Mouse (Mus musculus): ENCODE data around the gene Cbfa2t3. TPM values are rescaled to one million over a fixed set of nuclear protein-coding genes. Genes with fewer than 3 reads are reported as not detected.

Gene Cbfa2t3
- total and polyA plus RNA-seq, 3 experiments = 10.5 to 102 TPM; not detected in 1

DNA sequence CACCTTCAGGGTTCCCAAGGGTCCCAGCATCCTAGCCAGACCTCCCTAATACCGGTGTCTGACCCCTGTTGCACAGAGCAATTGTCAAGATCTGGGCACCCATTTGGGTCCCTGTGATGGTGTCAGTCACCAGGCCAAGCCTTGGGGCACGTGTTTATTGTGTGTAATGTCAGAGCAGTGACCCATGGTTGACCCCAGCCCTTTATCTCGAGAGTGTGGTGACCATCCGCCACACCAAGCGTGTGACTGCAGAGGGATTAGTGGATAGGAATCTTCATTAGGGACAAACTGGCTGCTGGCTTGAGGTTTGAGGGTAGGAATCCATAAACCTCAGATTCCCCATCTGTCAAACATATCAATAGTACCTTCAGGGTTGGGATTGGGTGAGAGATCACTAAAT is 29.5 kb downstream of the Cbfa2t3 start:
- Histone ChIP-seq H3K36me3 (ENCODE audit: control insufficient read depth in 1 of 2, insufficient read depth in 2 of 2, low read length in 2 of 2) (peaks cover 24 to 39% of the 10 kb centered on the region in 2 experiments), H3K4me1 (ENCODE audit: control insufficient read depth in 1 of 2, insufficient read depth in 2 of 2, low read length in 2 of 2) (peaks cover 14 to 45% of the 10 kb centered on the region in 2 experiments), H3K27ac (ENCODE audit: control insufficient read depth, low read depth, low read length) (no peak overlapping the region)

GRCm38 (mm10) chr8:122667854-122668253 is 31.1 kb downstream of the Cbfa2t3 start:
- no peak for DNase-seq (ENCODE audit: low read depth, low spot score)
- H3K4me1 ChIP-seq (ENCODE audit: control insufficient read depth in 1 of 2, insufficient read depth in 2 of 2, low read length in 2 of 2) = peaks cover 14 to 45% of the 10 kb centered on the region in 2 experiments
- no peak overlapping the region for H3K27ac ChIP-seq (ENCODE audit: control insufficient read depth, low read depth, low read length)
- peaks cover 88% of the 10 kb centered on the region for H3K79me2 ChIP-seq (ENCODE audit: control insufficient read depth, insufficient read depth, low read length, poor library complexity)
- H3K9me3 ChIP-seq (replicated peaks; ENCODE audit: insufficient read depth, low read length) = no peaks in the 10 kb centered on the region
- H3K27me3 ChIP-seq (ENCODE audit: control insufficient read depth in 1 of 2, insufficient read depth in 2 of 2, low read length in 2 of 2) = no peaks in the 10 kb centered on the region
- H3K9ac ChIP-seq (ENCODE audit: control insufficient read depth, low read depth, low read length, poor library complexity, severe bottlenecking) = no peak overlapping the region
- peaks cover 23 to 39% of the 10 kb centered on the region in 2 experiments for H3K36me3 ChIP-seq (ENCODE audit: control insufficient read depth in 1 of 2, insufficient read depth in 2 of 2, low read length in 2 of 2)
- no peak for TF ChIP-seq E2F4 (IDR thresholded peaks at IDR 0.05; ENCODE audit: borderline replicate concordance, low read depth, low read length)
- no peak overlapping the region for H3K4me3 ChIP-seq (ENCODE audit: control insufficient read depth in 1 of 2, insufficient read depth in 1 of 2, low read depth in 2 of 2, low read length in 2 of 2)

More for the DNA sequence above, 29.5 kb downstream of the Cbfa2t3 start:
- Histone ChIP-seq H3K4me3 (ENCODE audit: control insufficient read depth in 1 of 2, insufficient read depth in 1 of 2, low read depth in 2 of 2, low read length in 2 of 2) (no peak overlapping the region), H3K27me3 (ENCODE audit: control insufficient read depth in 1 of 2, insufficient read depth in 2 of 2, low read length in 2 of 2) (no peaks in the 10 kb centered on the region), H3K9ac (ENCODE audit: control insufficient read depth, low read depth, low read length, poor library complexity, severe bottlenecking) (no peak overlapping the region), H3K9me3 (replicated peaks; ENCODE audit: insufficient read depth, low read length) (no peaks in the 10 kb centered on the region), H3K79me2 (ENCODE audit: control insufficient read depth, insufficient read depth, low read length, poor library complexity) (peaks cover 89% of the 10 kb centered on the region)
- TF ChIP-seq POLR2AphosphoS5 (IDR thresholded peaks at IDR 0.05; ENCODE audit: borderline replicate concordance, low read depth, low read length) (0 out of 2 replicates have a peak, but pooled peaks have one; percentile 38), HCFC1 (IDR thresholded peaks at IDR 0.05; ENCODE audit: low read depth, low read length) (no peak), EP300 (IDR thresholded peaks at IDR 0.05; ENCODE audit: low read depth in 1 of 2, low read length in 2 of 2) (no peak), CTCF (IDR thresholded peaks at IDR 0.05 in 2 of 3, conservative IDR thresholded peaks at IDR 0.05 in 1 of 3; ENCODE audit: control insufficient read depth in 1 of 3, insufficient read depth in 1 of 3, low read depth in 2 of 3, low read length in 3 of 3, poor library complexity in 1 of 3, severe bottlenecking in 1 of 3) (no peak)
- DNase-seq (ENCODE audit: low read depth, low spot score) = no peak

GRCm38 (mm10) chr8:122666827-122667226 is 32.1 kb downstream of the Cbfa2t3 start:
- no peak for TF ChIP-seq BHLHE40 (IDR thresholded peaks at IDR 0.05; ENCODE audit: borderline replicate concordance, low read depth, low read length)
- TF ChIP-seq GABPA (IDR thresholded peaks at IDR 0.05; ENCODE audit: low read depth, low read length) = no peak
- TF ChIP-seq POLR2A (IDR thresholded peaks at IDR 0.05; ENCODE audit: control insufficient read depth in 1 of 2, insufficient read depth in 1 of 2, low read depth in 1 of 2, low read length in 2 of 2, poor library complexity in 1 of 2) = peak in 1 of 2 experiments; percentile 27; a peak in 1 of 4 replicates
- DNase-seq (ENCODE audit: low read depth, low spot score) = peak; percentile 49
- Histone ChIP-seq H3K79me2 (ENCODE audit: control insufficient read depth, insufficient read depth, low read length, poor library complexity) (peaks cover 88% of the 10 kb centered on the region), H3K9me3 (replicated peaks; ENCODE audit: insufficient read depth, low read length) (no peaks in the 10 kb centered on the region), H3K27me3 (ENCODE audit: control insufficient read depth in 1 of 2, insufficient read depth in 2 of 2, low read length in 2 of 2) (no peaks in the 10 kb centered on the region), H3K27ac (ENCODE audit: control insufficient read depth, low read depth, low read length) (peak overlapping the region; percentile 40), H3K9ac (ENCODE audit: control insufficient read depth, low read depth, low read length, poor library complexity, severe bottlenecking) (no peak overlapping the region), H3K4me1 (ENCODE audit: control insufficient read depth in 1 of 2, insufficient read depth in 2 of 2, low read length in 2 of 2) (peaks cover 14 to 45% of the 10 kb centered on the region in 2 experiments), H3K4me3 (ENCODE audit: control insufficient read depth in 1 of 2, insufficient read depth in 1 of 2, low read depth in 2 of 2, low read length in 2 of 2) (no peak overlapping the region), H3K36me3 (ENCODE audit: control insufficient read depth in 1 of 2, insufficient read depth in 2 of 2, low read length in 2 of 2) (peaks cover 21 to 39% of the 10 kb centered on the region in 2 experiments)

- Histone ChIP-seq H3K36me3 (ENCODE audit: control insufficient read depth in 1 of 2, insufficient read depth in 2 of 2, low read length in 2 of 2) (peaks cover 20 to 39% of the 10 kb centered on the region in 2 experiments), H3K27me3 (ENCODE audit: control insufficient read depth in 1 of 2, insufficient read depth in 2 of 2, low read length in 2 of 2) (no peaks in the 10 kb centered on the region), H3K9ac (ENCODE audit: control insufficient read depth, low read depth, low read length, poor library complexity, severe bottlenecking) (no peak overlapping the region), H3K27ac (ENCODE audit: control insufficient read depth, low read depth, low read length) (peak overlapping the region; percentile 40), H3K9me3 (replicated peaks; ENCODE audit: insufficient read depth, low read length) (no peaks in the 10 kb centered on the region), H3K4me3 (ENCODE audit: control insufficient read depth in 1 of 2, insufficient read depth in 1 of 2, low read depth in 2 of 2, low read length in 2 of 2) (no peak overlapping the region), H3K4me1 (ENCODE audit: control insufficient read depth in 1 of 2, insufficient read depth in 2 of 2, low read length in 2 of 2) (peaks cover 14 to 45% of the 10 kb centered on the region in 2 experiments), H3K79me2 (ENCODE audit: control insufficient read depth, insufficient read depth, low read length, poor library complexity) (peaks cover 88% of the 10 kb centered on the region)
- DNase-seq (ENCODE audit: low read depth, low spot score) = peak; percentile 73
- no peak for TF ChIP-seq CHD1 (IDR thresholded peaks at IDR 0.05; ENCODE audit: low read depth, low read length)
- TF ChIP-seq NRF1 (IDR thresholded peaks at IDR 0.05; ENCODE audit: insufficient read depth, low read depth, low read length, poor library complexity, severe bottlenecking) = no peak
- TF ChIP-seq UBTF (IDR thresholded peaks at IDR 0.05; ENCODE audit: borderline replicate concordance, insufficient read depth, low read depth, low read length) = 0 out of 2 replicates have a peak, but pooled peaks have one; percentile 36
- TF ChIP-seq MAZ (IDR thresholded peaks at IDR 0.05; ENCODE audit: low read depth, low read length) = peak; percentile 86
- peak; percentile 95 for TF ChIP-seq TAL1 (IDR thresholded peaks at IDR 0.05; ENCODE audit: low read length)
- peak; percentile 96 for TF ChIP-seq RCOR1 (IDR thresholded peaks at IDR 0.05; ENCODE audit: low read depth, low read length)
- no peak for TF ChIP-seq RAD21 (IDR thresholded peaks at IDR 0.05; ENCODE audit: low read depth, low read length)
- peak; percentile 75; the same call in 1 of the 2 replicates for TF ChIP-seq MYC (IDR thresholded peaks at IDR 0.05; ENCODE audit: low read depth, low read length)
- peak; percentile 60; the same call in 1 of the 2 replicates for TF ChIP-seq CHD2 (IDR thresholded peaks at IDR 0.05; ENCODE audit: low read length)
- no peak for TF ChIP-seq MEF2A (IDR thresholded peaks at IDR 0.05; ENCODE audit: extremely low read depth, insufficient replicate concordance, low read depth, low read length, poor library complexity, severe bottlenecking)
- peak; percentile 92 for TF ChIP-seq SIN3A (IDR thresholded peaks at IDR 0.05; ENCODE audit: low read length)
- TF ChIP-seq MAX (IDR thresholded peaks at IDR 0.05; ENCODE audit: low read length) = peak; percentile 49; the same call in 1 of the 2 replicates
Measured at GRCm38 (mm10) chr8:122666338-122666764, 32.6 kb downstream of the Cbfa2t3 start.

Data from MEL (cell line).